Mouse (Mus musculus): ENCODE results near the gene Gadd45b. TPM values are rescaled to one million over a fixed set of nuclear protein-coding genes. Genes with fewer than 3 reads are reported as not detected.

The Gadd45b gene
- polyA plus RNA-seq, 1 experiment from 2014 or later = 9.9 TPM

GRCm38 (mm10) chr10:80913364-80914011, 16.4 kb upstream of the Gadd45b start:
- Histone ChIP-seq H3K4me1 (ENCODE audit: control insufficient read depth, insufficient read depth, low read length) (no peaks in the 10 kb centered on the region), H3K27ac (replicated peaks; ENCODE audit: low read depth, low read length) (no peak overlapping the region), H3K36me3 (replicated peaks; ENCODE audit: control insufficient read depth, insufficient read depth, low read depth, low read length) (no peaks in the 10 kb centered on the region; the same call in none of the 2 replicates), H3K9me3 (replicated peaks; ENCODE audit: control insufficient read depth, low read length) (no peaks in the 10 kb centered on the region), H3K9ac (replicated peaks; ENCODE audit: low read length) (no peak overlapping the region), H3K4me2 (ENCODE audit: low read depth, low read length) (no peak overlapping the region), H3K4me3 (ENCODE audit: low read depth, low read length) (no peak overlapping the region), H3K27me3 (ENCODE audit: control insufficient read depth, insufficient read depth, low read length) (no peaks in the 10 kb centered on the region)
- DNase-seq (ENCODE audit: low spot score) (no peak), ATAC-seq (replicated peaks; ENCODE audit: insufficient number of reproducible peaks, low FRiP score, low TSS enrichment, low read depth) (no peak)
- WGBS = 91% methylated on average over 7 of the region's 8 CpGs

- no peak overlapping the region for H3K9ac ChIP-seq (replicated peaks; ENCODE audit: low read length)
- H3K36me3 ChIP-seq (replicated peaks; ENCODE audit: control insufficient read depth, insufficient read depth, low read depth, low read length) = no peaks in the 10 kb centered on the region; the same call in none of the 2 replicates
- 84% methylated on average over 5 of the region's 5 CpGs for WGBS
These were observed 15.6 kb upstream of the Gadd45b start for GRCm38 (mm10) chr10:80914253-80914656.

GRCm38 (mm10) chr10:80915260-80915659, 14.6 kb upstream of the Gadd45b start:
- Histone ChIP-seq H3K27ac (replicated peaks; ENCODE audit: low read depth, low read length) (no peak overlapping the region), H3K9me3 (replicated peaks; ENCODE audit: control insufficient read depth, low read length) (no peaks in the 10 kb centered on the region), H3K4me1 (ENCODE audit: control insufficient read depth, insufficient read depth, low read length) (no peaks in the 10 kb centered on the region), H3K4me2 (ENCODE audit: low read depth, low read length) (no peak overlapping the region), H3K4me3 (ENCODE audit: low read depth, low read length) (no peak overlapping the region), H3K36me3 (replicated peaks; ENCODE audit: control insufficient read depth, insufficient read depth, low read depth, low read length) (no peaks in the 10 kb centered on the region; the same call in none of the 2 replicates), H3K9ac (replicated peaks; ENCODE audit: low read length) (no peak overlapping the region), H3K27me3 (ENCODE audit: control insufficient read depth, insufficient read depth, low read length) (no peaks in the 10 kb centered on the region)
- 76% methylated on average over 2 of the region's 2 CpGs for WGBS
- DNase-seq (ENCODE audit: low spot score) (no peak), ATAC-seq (replicated peaks; ENCODE audit: insufficient number of reproducible peaks, low FRiP score, low TSS enrichment, low read depth) (no peak)

More at GRCm38 (mm10) chr10:80914253-80914656, 15.6 kb upstream of the Gadd45b start:
- Histone ChIP-seq H3K27me3 (ENCODE audit: control insufficient read depth, insufficient read depth, low read length) (no peaks in the 10 kb centered on the region), H3K4me3 (ENCODE audit: low read depth, low read length) (no peak overlapping the region), H3K9me3 (replicated peaks; ENCODE audit: control insufficient read depth, low read length) (no peaks in the 10 kb centered on the region), H3K4me1 (ENCODE audit: control insufficient read depth, insufficient read depth, low read length) (no peaks in the 10 kb centered on the region), H3K27ac (replicated peaks; ENCODE audit: low read depth, low read length) (no peak overlapping the region), H3K4me2 (ENCODE audit: low read depth, low read length) (no peak overlapping the region)
- ATAC-seq (replicated peaks; ENCODE audit: insufficient number of reproducible peaks, low FRiP score, low TSS enrichment, low read depth) (no peak), DNase-seq (ENCODE audit: low spot score) (no peak)

GRCm38 (mm10) chr10:80915736-80916135, 14.1 kb upstream of the Gadd45b start:
- no peak for DNase-seq (ENCODE audit: low spot score)
- H3K27me3 ChIP-seq (ENCODE audit: control insufficient read depth, insufficient read depth, low read length) = no peaks in the 10 kb centered on the region
- no peak overlapping the region for H3K4me3 ChIP-seq (ENCODE audit: low read depth, low read length)
- ATAC-seq (replicated peaks; ENCODE audit: insufficient number of reproducible peaks, low FRiP score, low TSS enrichment, low read depth) = no peak
- H3K27ac ChIP-seq (replicated peaks; ENCODE audit: low read depth, low read length) = no peak overlapping the region
- H3K9ac ChIP-seq (replicated peaks; ENCODE audit: low read length) = no peak overlapping the region
- no peaks in the 10 kb centered on the region for H3K4me1 ChIP-seq (ENCODE audit: control insufficient read depth, insufficient read depth, low read length)
- 90% methylated on average over 4 of the region's 4 CpGs for WGBS
- H3K9me3 ChIP-seq (replicated peaks; ENCODE audit: control insufficient read depth, low read length) = no peaks in the 10 kb centered on the region
- H3K36me3 ChIP-seq (replicated peaks; ENCODE audit: control insufficient read depth, insufficient read depth, low read depth, low read length) = no peaks in the 10 kb centered on the region; the same call in 1 of the 2 replicates
- no peak overlapping the region for H3K4me2 ChIP-seq (ENCODE audit: low read depth, low read length)

- Histone ChIP-seq H3K4me1 (ENCODE audit: control insufficient read depth, insufficient read depth, low read length) (no peaks in the 10 kb centered on the region), H3K36me3 (replicated peaks; ENCODE audit: control insufficient read depth, insufficient read depth, low read depth, low read length) (no peaks in the 10 kb centered on the region; the same call in 1 of the 2 replicates), H3K27ac (replicated peaks; ENCODE audit: low read depth, low read length) (peak overlapping the region; percentile 52), H3K4me2 (ENCODE audit: low read depth, low read length) (peak overlapping the region; percentile 93), H3K9ac (replicated peaks; ENCODE audit: low read length) (peak overlapping the region; percentile 94), H3K9me3 (replicated peaks; ENCODE audit: control insufficient read depth, low read length) (no peaks in the 10 kb centered on the region), H3K27me3 (ENCODE audit: control insufficient read depth, insufficient read depth, low read length) (no peaks in the 10 kb centered on the region), H3K4me3 (ENCODE audit: low read depth, low read length) (peak overlapping the region; percentile 94)
- under 1% methylated on average over 15 of the region's 15 CpGs for WGBS
- ATAC-seq (replicated peaks; ENCODE audit: insufficient number of reproducible peaks, low FRiP score, low TSS enrichment, low read depth) (peak; percentile 45; the same call in 1 of the 2 replicates), DNase-seq (ENCODE audit: low spot score) (peak; percentile 33)
These were observed 12.5 kb upstream of the Gadd45b start for GRCm38 (mm10) chr10:80917336-80917778.

- Histone ChIP-seq H3K36me3 (replicated peaks; ENCODE audit: control insufficient read depth, insufficient read depth, low read depth, low read length) (no peaks in the 10 kb centered on the region; the same call in 1 of the 2 replicates), H3K27ac (replicated peaks; ENCODE audit: low read depth, low read length) (peak within 1 kb of the TSS; percentile 52), H3K4me1 (ENCODE audit: control insufficient read depth, insufficient read depth, low read length) (no peaks in the 10 kb centered on the region), H3K9me3 (replicated peaks; ENCODE audit: control insufficient read depth, low read length) (no peaks in the 10 kb centered on the region), H3K4me2 (ENCODE audit: low read depth, low read length) (peak within 1 kb of the TSS; percentile 93), H3K4me3 (ENCODE audit: low read depth, low read length) (peak within 1 kb of the TSS; percentile 94), H3K9ac (replicated peaks; ENCODE audit: low read length) (peak within 1 kb of the TSS; percentile 94), H3K27me3 (ENCODE audit: control insufficient read depth, insufficient read depth, low read length) (no peaks in the 10 kb centered on the region)
- DNase-seq (ENCODE audit: low spot score) = peak; percentile 87
- WGBS = under 1% methylated on average over 60 of the region's 61 CpGs
- peak; percentile 37; the same call in 1 of the 2 replicates for ATAC-seq (replicated peaks; ENCODE audit: insufficient number of reproducible peaks, low FRiP score, low TSS enrichment, low read depth)
These were observed 12.0 kb upstream of the Gadd45b start, which contains the start of gene Lmnb2 for GRCm38 (mm10) chr10:80917779-80918434. Gene Lmnb2, minus strand, starts transcription at chr10:80918245.

- no peak overlapping the region for H3K27ac ChIP-seq (replicated peaks; ENCODE audit: low read depth, low read length)
These were observed 8.0 kb upstream of the Gadd45b start for GRCm38 (mm10) chr10:80921923-80922322.

GRCm38 (mm10) chr10:80925472-80925871, 4.4 kb upstream of the Gadd45b start:
- Histone ChIP-seq H3K4me3 (ENCODE audit: low read depth, low read length) (no peak overlapping the region), H3K9ac (replicated peaks; ENCODE audit: low read length) (no peak overlapping the region), H3K27me3 (ENCODE audit: control insufficient read depth, insufficient read depth, low read length) (0 out of 2 replicates have a peak, but pooled peaks cover 3% of the 10 kb centered on the region), H3K27ac (replicated peaks; ENCODE audit: low read depth, low read length) (no peak overlapping the region), H3K9me3 (replicated peaks; ENCODE audit: control insufficient read depth, low read length) (no peaks in the 10 kb centered on the region), H3K36me3 (replicated peaks; ENCODE audit: control insufficient read depth, insufficient read depth, low read depth, low read length) (no peaks in the 10 kb centered on the region), H3K4me1 (ENCODE audit: control insufficient read depth, insufficient read depth, low read length) (0 out of 2 replicates have a peak, but pooled peaks cover 2% of the 10 kb centered on the region), H3K4me2 (ENCODE audit: low read depth, low read length) (no peak overlapping the region)
- DNase-seq (ENCODE audit: low spot score) = no peak
- 48% methylated on average over 3 of the region's 3 CpGs for WGBS
- ATAC-seq (replicated peaks; ENCODE audit: insufficient number of reproducible peaks, low FRiP score, low TSS enrichment, low read depth) = no peak

More at GRCm38 (mm10) chr10:80921923-80922322, 8.0 kb upstream of the Gadd45b start:
- Histone ChIP-seq H3K4me1 (ENCODE audit: control insufficient read depth, insufficient read depth, low read length) (no peaks in the 10 kb centered on the region), H3K4me2 (ENCODE audit: low read depth, low read length) (peak overlapping the region; percentile 43), H3K36me3 (replicated peaks; ENCODE audit: control insufficient read depth, insufficient read depth, low read depth, low read length) (no peaks in the 10 kb centered on the region), H3K9me3 (replicated peaks; ENCODE audit: control insufficient read depth, low read length) (no peaks in the 10 kb centered on the region), H3K9ac (replicated peaks; ENCODE audit: low read length) (peak overlapping the region; percentile 53), H3K4me3 (ENCODE audit: low read depth, low read length) (peak overlapping the region; percentile 9; the same call in 1 of the 2 replicates), H3K27me3 (ENCODE audit: control insufficient read depth, insufficient read depth, low read length) (no peaks in the 10 kb centered on the region)
- 2% methylated on average over 16 of the region's 16 CpGs for WGBS
- DNase-seq (ENCODE audit: low spot score) (peak; percentile 59), ATAC-seq (replicated peaks; ENCODE audit: insufficient number of reproducible peaks, low FRiP score, low TSS enrichment, low read depth) (no peak; the same call in 1 of the 2 replicates)

Measured in embryonic facial prominence, embryonic 11.5 days (tissue).